Mouse (Mus musculus): ENCODE measurements around the gene Epn2. TPM values are rescaled to one million over a fixed set of nuclear protein-coding genes. Genes with fewer than 3 reads are reported as not detected.

The Epn2 gene
- polyA plus RNA-seq, 1 experiment, result 48.3 TPM

GRCm38 (mm10) chr11:61489085-61489484 is 90.4 kb downstream of the Epn2 start:
- no peak for DNase-seq (ENCODE audit: low spot score)

DNA sequence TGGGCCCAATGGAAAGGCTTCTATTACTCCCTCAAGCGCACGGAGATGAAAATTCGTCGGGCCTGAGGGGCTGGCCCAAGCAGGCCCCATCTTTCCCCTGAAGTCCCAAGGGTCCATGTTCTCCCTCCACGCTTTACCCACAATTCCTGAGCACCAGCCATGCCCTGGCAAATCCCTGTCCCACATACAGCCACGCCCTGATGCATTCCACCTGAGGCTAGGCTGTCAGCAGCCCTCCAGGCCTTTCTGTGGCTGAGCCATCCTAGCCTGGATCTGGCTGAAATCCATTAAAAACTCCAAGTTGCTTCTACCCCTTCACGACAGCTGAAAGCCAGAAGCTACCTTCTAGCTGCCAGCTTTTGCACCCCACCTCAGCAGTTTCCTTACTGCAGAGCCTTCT is 91.6 kb downstream of the Epn2 start:
- DNase-seq (ENCODE audit: low spot score), result no peak

DNA sequence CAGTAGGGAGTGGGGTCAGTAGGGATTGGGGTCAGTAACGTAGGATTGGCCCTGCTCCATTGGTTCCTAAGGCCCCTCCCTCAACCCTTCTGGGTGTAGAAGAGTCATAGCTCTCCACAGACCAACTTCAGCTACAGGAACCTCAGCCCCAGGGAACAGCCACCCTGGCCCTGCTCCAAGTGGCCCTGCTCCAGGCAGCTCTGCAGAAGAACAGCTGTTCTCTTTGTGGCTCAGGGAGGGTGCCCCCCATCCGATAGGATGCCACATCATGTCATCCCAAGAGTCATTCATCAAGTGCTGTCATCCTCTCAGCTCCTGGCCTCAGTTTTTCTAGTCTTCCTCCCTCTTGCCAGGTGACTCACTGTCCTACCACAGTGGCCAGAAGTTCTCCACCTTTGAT is 92.1 kb downstream of the Epn2 start:
- DNase-seq (ENCODE audit: low spot score), result no peak

GRCm38 (mm10) chr11:61486458-61487219 is 92.8 kb downstream of the Epn2 start:
- no peak for DNase-seq (ENCODE audit: low spot score)

GRCm38 (mm10) chr11:61485541-61486457 is 93.7 kb downstream of the Epn2 start:
- DNase-seq (ENCODE audit: low spot score), result no peak

DNA sequence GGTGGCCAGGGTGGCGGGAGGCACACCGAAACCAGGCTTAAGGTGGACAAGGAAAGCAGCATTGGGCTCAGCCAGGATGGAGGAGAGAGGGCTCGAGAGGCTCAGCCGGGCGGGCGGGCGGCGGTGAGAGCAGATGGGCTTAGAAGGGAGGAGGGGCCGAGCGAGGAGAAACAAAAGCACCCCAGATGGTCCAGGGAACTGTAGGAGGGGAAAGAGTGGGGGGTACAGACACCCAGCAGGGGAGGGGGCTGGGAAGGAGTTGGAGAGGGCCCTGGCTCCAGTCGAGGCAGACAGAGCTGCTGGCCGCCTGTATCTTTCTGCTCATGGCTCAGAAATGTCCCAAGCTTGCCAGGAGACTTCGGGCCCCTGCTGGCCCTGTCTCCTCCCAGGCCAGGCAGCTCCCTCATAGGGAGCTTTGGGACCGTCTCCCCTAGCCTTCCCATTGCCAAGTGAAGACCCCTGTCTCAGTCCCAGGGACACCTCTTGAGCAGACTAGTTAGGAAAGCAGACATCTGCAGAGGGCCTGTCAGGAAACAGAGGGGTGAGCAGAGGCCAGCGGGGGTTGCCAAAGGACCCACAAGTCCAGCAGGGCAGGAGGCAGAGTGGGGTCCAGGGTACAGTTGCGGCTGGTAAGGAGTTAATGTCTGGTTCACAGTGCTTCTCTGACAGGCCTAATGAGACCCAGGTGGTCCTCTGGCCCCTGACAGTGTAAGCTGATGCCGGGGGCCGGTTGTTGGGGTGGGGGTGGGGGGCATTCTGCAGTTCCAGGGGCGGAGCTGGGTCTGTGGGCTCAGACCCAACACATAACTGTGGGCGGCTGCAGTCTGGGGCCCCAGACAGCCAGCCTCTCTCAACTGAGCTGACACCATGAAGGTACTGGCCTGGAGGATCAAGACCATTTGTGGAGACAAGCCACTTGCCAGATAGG is 94.6 kb downstream of the Epn2 start, which contains the start of gene Mfap4:
Gene Mfap4 (plus strand): TSS at position 819 of the 928 bp plus-strand sequence.
- no peak for DNase-seq (ENCODE audit: low spot score)

GRCm38 (mm10) chr11:61484256-61484612 is 95.3 kb downstream of the Epn2 start:
- DNase-seq (ENCODE audit: low spot score), result no peak

DNA sequence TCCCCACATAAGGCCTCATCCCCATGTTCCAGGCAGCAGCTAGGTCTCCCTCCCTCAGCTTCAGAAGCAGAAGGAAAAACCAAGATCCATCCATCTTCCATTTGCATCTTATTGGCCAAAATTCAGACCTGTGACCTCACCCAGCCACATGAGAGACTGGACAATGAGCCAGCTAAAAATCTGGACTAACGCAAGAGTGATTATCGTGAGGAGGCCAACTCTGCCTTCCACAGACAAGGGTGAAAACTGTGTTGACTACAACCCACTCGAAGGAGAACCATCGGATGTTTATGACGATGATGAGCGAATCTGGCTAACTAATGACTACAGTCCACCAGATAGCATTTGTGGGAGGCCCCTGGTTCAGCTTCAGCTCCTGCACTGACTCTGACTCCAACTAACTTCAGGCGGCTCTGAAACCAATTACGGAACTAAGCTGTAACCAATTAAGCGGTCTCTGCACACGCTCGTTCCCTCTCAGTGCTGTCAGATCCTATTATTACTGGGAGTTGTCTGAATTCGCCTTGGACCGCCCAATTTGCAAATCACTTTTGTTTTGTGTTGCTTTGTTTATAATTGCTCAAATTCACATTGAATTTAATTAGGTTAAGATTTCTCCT is 96.2 kb downstream of the Epn2 start:
- no peak for DNase-seq (ENCODE audit: low spot score)

DNA sequence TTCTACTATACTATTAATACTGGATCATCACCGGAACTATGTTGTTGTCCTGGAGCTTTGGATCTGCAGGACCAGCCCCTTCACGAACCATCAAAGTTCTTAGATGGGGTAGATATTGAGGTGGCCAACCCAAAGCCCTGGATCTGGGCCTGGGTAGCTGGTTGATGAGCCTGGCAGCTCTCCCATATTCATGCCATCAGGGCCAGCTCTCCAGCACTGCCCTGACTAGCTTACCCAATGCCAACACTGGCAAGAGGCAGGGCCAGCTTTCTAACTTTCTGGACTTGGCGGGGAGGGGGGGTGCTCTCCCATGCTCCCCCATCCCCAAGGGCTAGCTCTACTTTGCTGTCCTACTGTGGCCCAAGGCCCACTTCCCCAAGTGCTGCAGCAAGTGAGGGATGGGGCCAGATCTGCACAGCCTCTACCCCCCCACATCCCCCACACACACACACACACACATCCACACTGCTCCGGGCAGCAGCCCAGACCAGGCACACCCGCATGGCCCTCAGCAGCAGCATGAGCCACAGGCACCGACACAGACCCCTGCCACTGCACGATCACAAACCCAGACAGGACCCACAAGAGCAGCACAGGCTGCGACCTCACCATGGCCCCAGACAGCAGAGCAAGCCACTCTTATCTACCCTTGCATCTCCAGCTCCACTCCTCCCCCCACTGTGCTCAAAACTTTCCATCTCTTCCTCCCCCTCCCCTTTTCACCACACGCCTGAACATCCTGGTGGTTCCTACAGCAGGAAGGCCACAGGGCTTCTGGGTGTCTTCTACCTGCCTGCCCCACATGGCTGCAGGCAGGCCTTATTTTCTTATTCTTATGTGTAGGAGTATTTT is 98.0 kb downstream of the Epn2 start:
- no peak for DNase-seq (ENCODE audit: low spot score)

DNA sequence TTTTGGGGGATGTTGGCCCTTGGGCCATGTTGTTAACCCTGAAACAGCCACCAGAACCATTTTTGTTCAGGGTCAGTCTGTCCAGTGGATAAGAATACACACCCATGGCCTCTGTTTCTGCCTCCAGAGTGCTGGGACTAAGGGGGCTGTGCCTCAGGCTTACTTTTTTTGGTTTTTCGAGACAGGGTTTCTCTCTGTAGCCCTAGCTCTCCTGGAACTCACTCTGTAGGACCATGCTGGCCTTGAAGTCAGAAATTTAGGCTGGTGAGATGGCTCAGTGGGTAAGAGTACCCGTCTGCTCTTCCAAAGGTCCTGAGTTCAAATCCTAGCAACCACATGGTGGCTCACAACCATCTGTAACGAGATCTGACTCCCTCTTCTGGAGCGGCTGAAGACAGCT is 100.7 kb downstream of the Epn2 start:
- DNase-seq (ENCODE audit: low spot score), result no peak

GRCm38 (mm10) chr11:61477566-61478508 is 101.7 kb downstream of the Epn2 start:
- DNase-seq (ENCODE audit: low spot score), result no peak

- DNase-seq (ENCODE audit: low spot score), result no peak
Observed at GRCm38 (mm10) chr11:61476786-61477382, 102.6 kb downstream of the Epn2 start.

- no peak for DNase-seq (ENCODE audit: low spot score)
Observed at GRCm38 (mm10) chr11:61473630-61474029, 105.9 kb downstream of the Epn2 start.

DNA sequence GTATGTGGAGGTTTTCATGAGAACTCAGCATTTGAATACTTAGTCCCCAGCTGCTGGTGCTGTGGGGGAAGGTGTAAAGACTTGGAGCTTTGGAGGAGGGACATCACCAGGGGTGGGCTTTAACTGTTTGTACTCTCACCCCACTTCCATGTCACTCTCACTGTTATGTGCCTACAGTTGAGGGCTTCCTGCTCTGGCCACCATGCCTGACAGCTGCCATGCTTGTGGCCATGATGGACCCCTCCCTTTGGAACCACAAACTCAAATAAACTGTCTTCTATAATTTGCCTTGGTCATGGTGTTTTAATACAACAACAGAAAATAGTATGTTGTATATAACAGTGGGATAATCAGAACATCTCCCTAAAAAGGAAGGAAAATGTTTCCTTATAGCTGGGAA is 108.6 kb downstream of the Epn2 start:
- no peak for DNase-seq (ENCODE audit: low spot score)

GRCm38 (mm10) chr11:61469317-61469917 is 110.1 kb downstream of the Epn2 start:
- no peak for DNase-seq (ENCODE audit: low spot score)

- DNase-seq (ENCODE audit: low spot score), result no peak
Observed at GRCm38 (mm10) chr11:61468534-61468933, 111.0 kb downstream of the Epn2 start.
